Mouse (Mus musculus) liver, embryonic 15.5 days (tissue): ENCODE measurements at regions not wholly inside any gene's neighbourhood (a gene's known extent, or its start where the extent isn't known, plus 50 kb on each side); places are given as distances from the start of the nearest gene placed in this dataset.

Experiments
- ATAC-seq: fragments of 200-750 bp; cut with Nextera tagmentation; 2 replicates; pipeline ENCODE4 v1.8.0; 2017; ENCODE audit warnings: moderate number of reproducible peaks, mild to moderate bottlenecking, moderate library complexity; ENCODE audit not compliant: insufficient read depth
- H3K27ac ChIP-seq: fragments of 300-500 bp; sonication (generic); replicated peaks from 2 replicates; pipeline ENCODE4 v1.5.1; 2015; ENCODE audit warnings: mild to moderate bottlenecking, inconsistent platforms
- H3K27me3 ChIP-seq: fragments of 300-500 bp; sonication (generic); 2 replicates; pipeline ENCODE4 v1.6.1; 2015; ENCODE audit warnings: mild to moderate bottlenecking, inconsistent platforms
- H3K36me3 ChIP-seq: fragments of 300-500 bp; sonication (generic); replicated peaks from 2 replicates; pipeline ENCODE4 v1.6.1; 2015; ENCODE audit warnings: moderate library complexity, mild to moderate bottlenecking, inconsistent platforms
- H3K4me1 ChIP-seq: fragments of 300-500 bp; sonication (generic); replicated peaks from 2 replicates; pipeline ENCODE4 v1.6.1; 2015; ENCODE audit warnings: inconsistent platforms
- H3K4me2 ChIP-seq: fragments of 300-500 bp; sonication (generic); 2 replicates; pipeline ENCODE4 v1.6.1; 2015; ENCODE audit warnings: moderate library complexity, mild to moderate bottlenecking, inconsistent platforms
- H3K4me3 ChIP-seq: fragments of 300-500 bp; sonication (generic); replicated peaks from 2 replicates; pipeline ENCODE4 v1.5.1; 2015; ENCODE audit warnings: mild to moderate bottlenecking, inconsistent platforms
- H3K9ac ChIP-seq: fragments of 300-500 bp; sonication (generic); 2 replicates; pipeline ENCODE4 v1.6.1; 2015; ENCODE audit warnings: moderate library complexity, mild to moderate bottlenecking, inconsistent platforms
- H3K9me3 ChIP-seq: fragments of 300-500 bp; sonication (generic); replicated peaks from 2 replicates; pipeline ENCODE4 v1.6.1; 2016; ENCODE audit warnings: inconsistent platforms
- WGBS: fragments of 180-500 bp; shearing (Covaris S2); methylation state at CpG from one replicate; pipeline ENCODE4 v1.1.7; 2015; ENCODE audit warnings: mixed read lengths; ENCODE audit not compliant: insufficient replicate concordance; 5-methylcytosine and 5-hydroxymethylcytosine counted together

DNA sequence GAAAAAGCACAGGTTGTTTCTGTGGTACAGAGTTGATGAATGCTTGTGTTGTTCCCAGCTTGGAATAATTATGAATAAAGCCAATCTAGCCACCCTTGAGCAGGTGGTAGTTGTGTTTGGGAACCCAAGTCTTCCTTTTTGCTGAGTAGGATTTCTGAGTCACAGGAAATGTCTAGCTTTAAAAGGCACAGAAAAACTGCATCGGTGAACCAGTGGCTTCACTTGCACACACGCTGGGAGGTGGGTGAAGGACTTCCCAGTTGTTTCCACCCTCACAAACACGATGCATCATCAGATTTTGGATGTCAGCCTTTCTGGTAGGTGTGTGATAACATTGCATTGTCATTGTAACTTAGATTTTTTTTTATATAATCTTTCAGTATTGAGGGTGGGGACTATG lies 322.9 kb upstream of the Slco3a1 start:
- Histone ChIP-seq H3K4me1 (no peaks in the 10 kb centered on the region), H3K27ac (no peak overlapping the region), H3K4me2 (no peak overlapping the region), H3K9ac (no peak overlapping the region), H3K27me3 (no peaks in the 10 kb centered on the region), H3K36me3 (no peaks in the 10 kb centered on the region), H3K9me3 (no peaks in the 10 kb centered on the region), H3K4me3 (no peak overlapping the region)
- no peak for ATAC-seq
- WGBS: 34% methylated on average over 3 of the region's 3 CpGs

DNA sequence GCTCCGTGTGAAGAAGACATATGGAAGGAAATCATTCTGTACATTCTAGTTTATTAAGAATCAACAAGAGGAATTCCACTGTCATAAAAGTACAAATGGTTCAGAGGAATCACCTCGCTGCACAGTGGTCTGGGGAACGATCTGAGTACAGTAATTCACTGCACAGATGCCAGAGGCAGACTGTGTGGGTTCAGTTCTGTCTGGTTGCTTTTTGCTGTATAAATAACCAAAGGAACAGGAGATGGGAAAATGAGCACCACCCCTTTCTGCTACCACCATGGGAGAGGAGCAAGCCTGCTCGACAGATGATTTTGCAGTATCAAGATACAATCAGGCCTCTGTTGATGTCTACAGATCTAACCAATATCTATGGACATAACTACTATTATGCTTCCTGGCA lies 322.1 kb upstream of the Slco3a1 start:
- Histone ChIP-seq H3K4me2 (no peak overlapping the region), H3K4me1 (no peaks in the 10 kb centered on the region), H3K27ac (no peak overlapping the region), H3K9ac (no peak overlapping the region), H3K27me3 (no peaks in the 10 kb centered on the region), H3K4me3 (no peak overlapping the region), H3K36me3 (no peaks in the 10 kb centered on the region), H3K9me3 (no peaks in the 10 kb centered on the region)
- no peak for ATAC-seq
- WGBS: 59% methylated on average over 4 of the region's 4 CpGs

DNA sequence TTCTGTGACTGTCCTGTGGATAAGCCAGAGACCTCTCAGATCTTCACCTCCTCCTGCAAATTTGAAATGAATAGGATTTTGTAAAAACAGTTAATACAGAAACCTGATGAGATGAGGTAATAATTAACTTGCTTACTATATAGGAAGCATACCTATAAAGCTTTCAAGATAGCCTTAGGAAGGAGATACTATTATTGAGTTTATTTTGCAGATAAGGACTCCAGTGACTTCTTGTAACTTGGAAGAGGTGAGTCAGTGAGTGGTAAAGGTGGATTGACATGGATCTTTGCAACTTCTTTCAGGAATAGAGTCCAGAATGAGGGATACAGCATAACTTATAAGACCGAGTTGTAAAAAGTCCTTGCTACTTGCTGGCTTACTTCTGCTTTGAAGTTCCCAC lies 315.7 kb upstream of the Slco3a1 start:
- Histone ChIP-seq H3K4me2 (no peak overlapping the region), H3K4me1 (no peaks in the 10 kb centered on the region), H3K4me3 (no peak overlapping the region), H3K27ac (no peak overlapping the region), H3K9ac (no peak overlapping the region), H3K36me3 (no peaks in the 10 kb centered on the region), H3K9me3 (no peaks in the 10 kb centered on the region), H3K27me3 (no peaks in the 10 kb centered on the region)
- WGBS: 72% methylated on average over 1 of the region's 1 CpGs
- no peak for ATAC-seq

DNA sequence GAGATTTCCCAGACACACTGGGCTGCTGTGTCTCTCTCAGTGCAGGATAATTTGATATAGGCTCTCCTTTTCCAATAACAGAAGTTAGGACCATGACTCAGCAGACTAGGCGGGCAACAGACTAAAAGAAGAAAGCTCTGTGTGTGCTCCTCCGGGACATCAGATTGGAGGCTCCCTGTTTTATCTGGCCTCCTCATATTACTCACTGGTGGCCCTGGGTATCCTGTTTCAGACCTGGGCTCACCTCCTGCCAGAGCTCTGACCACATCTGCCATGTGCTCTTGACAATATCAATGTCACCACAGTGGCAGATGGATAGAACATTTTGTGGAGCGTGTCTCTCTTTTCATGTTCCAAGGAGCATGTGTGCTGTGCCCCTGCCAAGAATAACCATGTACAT lies 308.1 kb upstream of the Slco3a1 start:
- no peaks in the 10 kb centered on the region for H3K9me3 ChIP-seq
- no peak overlapping the region for H3K9ac ChIP-seq
- H3K4me3 ChIP-seq: no peak overlapping the region
- no peak overlapping the region for H3K4me2 ChIP-seq
- H3K4me1 ChIP-seq: no peaks in the 10 kb centered on the region
- H3K27me3 ChIP-seq: no peaks in the 10 kb centered on the region
- 21% methylated on average over 3 of the region's 3 CpGs for WGBS
- H3K27ac ChIP-seq: no peak overlapping the region
- no peak for ATAC-seq
- H3K36me3 ChIP-seq: no peaks in the 10 kb centered on the region

DNA sequence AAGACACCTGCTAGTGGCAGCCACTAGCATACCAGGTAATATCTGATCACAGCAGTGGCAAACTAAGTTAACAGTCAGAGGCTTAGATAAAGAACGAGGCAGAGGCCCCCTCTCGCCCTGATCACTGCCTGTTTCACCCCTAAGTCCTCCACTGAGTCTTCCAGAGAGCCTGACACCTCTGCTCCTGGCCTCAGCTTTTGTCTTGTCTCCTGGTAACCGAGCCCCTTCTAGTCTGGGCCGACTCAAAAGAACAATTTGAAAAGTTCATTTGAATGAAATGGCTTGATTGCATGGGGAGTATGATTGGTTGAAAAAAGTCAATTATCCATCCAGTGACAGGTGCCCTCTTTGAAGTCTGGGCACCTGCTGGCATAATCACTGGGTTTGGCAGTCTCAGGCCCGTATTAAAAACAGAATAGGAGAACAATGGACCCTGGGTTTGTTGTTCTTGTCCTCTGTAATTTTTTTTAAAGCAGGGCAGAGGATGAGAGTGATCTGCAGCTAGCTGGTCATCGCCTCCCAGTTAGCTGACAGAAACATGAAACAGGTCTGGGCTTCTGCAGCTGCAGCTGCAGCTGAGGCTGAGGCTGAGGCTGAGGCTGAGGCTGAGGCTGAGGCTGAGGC lies 289.8 kb upstream of the Slco3a1 start:
- H3K9me3 ChIP-seq: no peaks in the 10 kb centered on the region
- no peak overlapping the region for H3K4me3 ChIP-seq
- no peak overlapping the region for H3K9ac ChIP-seq
- no peaks in the 10 kb centered on the region for H3K27me3 ChIP-seq
- H3K4me1 ChIP-seq: no peaks in the 10 kb centered on the region
- no peak overlapping the region for H3K27ac ChIP-seq
- ATAC-seq: no peak
- WGBS: 39% methylated on average over 6 of the region's 6 CpGs
- no peak overlapping the region for H3K4me2 ChIP-seq
- H3K36me3 ChIP-seq: no peaks in the 10 kb centered on the region

DNA sequence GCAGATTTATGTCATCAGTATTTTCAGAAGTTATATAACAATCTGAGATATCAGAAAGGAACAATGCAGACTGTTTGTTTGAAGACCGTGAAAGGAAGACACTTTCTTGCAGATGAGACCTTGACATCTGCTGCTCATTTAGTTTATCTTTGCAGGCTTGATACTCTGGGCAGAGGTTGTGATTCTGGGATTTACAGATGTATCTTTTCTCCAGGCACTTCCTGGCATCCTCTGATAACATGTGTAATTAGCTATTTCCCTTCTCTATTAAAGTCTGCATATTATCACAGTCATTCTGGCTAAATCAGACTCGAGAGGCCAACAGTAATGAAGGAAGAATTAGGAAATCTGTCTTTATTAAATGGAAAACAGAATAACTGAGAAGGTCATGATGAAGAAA lies 268.7 kb upstream of the Slco3a1 start:
- no peaks in the 10 kb centered on the region for H3K4me1 ChIP-seq
- H3K27ac ChIP-seq: no peak overlapping the region
- no peak overlapping the region for H3K4me2 ChIP-seq
- no peaks in the 10 kb centered on the region for H3K9me3 ChIP-seq
- no peak overlapping the region for H3K9ac ChIP-seq
- no peaks in the 10 kb centered on the region for H3K36me3 ChIP-seq
- WGBS: 28% methylated on average over 2 of the region's 2 CpGs
- no peaks in the 10 kb centered on the region for H3K27me3 ChIP-seq
- ATAC-seq: no peak
- no peak overlapping the region for H3K4me3 ChIP-seq

DNA sequence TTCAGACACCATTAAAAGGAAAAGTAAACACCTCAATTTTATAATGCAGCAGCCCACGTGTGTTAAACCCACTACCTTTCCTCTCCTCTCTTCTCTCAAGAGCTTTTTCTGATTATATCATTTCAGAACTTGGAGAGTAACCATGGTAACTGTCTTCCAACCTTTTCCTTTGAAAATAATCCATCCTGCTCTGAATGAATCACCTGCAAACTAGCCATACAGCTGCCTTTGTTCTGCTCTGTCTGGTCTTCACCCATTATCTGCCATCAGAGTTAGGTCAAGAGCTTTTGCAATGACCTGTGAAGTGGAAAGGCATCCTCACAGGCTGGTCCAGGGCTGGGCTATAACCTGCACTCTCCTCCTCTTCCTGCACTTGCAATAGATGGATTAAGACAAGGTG lies 238.7 kb upstream of the Slco3a1 start:
- Histone ChIP-seq H3K4me2 (no peak overlapping the region), H3K4me3 (no peak overlapping the region), H3K27me3 (no peaks in the 10 kb centered on the region), H3K9ac (no peak overlapping the region), H3K4me1 (no peaks in the 10 kb centered on the region), H3K9me3 (no peaks in the 10 kb centered on the region), H3K27ac (no peak overlapping the region), H3K36me3 (no peaks in the 10 kb centered on the region)
- no peak for ATAC-seq
- 45% methylated on average over 1 of the region's 1 CpGs for WGBS

DNA sequence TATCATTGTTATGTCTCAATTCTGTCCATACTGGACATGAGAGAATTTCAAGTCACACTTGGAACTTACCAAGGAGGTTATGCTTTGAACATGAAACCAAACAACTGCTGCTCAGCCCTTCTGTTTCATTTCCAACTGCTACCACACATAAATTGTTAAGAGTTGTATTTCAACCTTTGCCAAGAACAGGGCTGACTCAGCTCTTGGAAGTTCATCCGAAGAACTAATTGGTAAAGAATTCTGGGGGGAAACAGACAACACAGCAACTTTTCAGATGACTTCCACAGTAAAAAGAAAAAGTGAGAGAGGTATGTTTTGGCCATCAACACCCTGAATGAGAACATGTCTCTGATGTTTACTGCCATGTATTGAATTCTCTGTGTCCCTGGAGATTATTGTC lies 234.1 kb upstream of the Slco3a1 start:
- no peak overlapping the region for H3K27ac ChIP-seq
- H3K27me3 ChIP-seq: no peaks in the 10 kb centered on the region
- no peaks in the 10 kb centered on the region for H3K4me1 ChIP-seq
- 69% methylated on average over 1 of the region's 1 CpGs for WGBS
- no peak overlapping the region for H3K9ac ChIP-seq
- no peaks in the 10 kb centered on the region for H3K9me3 ChIP-seq
- ATAC-seq: no peak
- no peaks in the 10 kb centered on the region for H3K36me3 ChIP-seq
- H3K4me2 ChIP-seq: no peak overlapping the region
- H3K4me3 ChIP-seq: no peak overlapping the region

DNA sequence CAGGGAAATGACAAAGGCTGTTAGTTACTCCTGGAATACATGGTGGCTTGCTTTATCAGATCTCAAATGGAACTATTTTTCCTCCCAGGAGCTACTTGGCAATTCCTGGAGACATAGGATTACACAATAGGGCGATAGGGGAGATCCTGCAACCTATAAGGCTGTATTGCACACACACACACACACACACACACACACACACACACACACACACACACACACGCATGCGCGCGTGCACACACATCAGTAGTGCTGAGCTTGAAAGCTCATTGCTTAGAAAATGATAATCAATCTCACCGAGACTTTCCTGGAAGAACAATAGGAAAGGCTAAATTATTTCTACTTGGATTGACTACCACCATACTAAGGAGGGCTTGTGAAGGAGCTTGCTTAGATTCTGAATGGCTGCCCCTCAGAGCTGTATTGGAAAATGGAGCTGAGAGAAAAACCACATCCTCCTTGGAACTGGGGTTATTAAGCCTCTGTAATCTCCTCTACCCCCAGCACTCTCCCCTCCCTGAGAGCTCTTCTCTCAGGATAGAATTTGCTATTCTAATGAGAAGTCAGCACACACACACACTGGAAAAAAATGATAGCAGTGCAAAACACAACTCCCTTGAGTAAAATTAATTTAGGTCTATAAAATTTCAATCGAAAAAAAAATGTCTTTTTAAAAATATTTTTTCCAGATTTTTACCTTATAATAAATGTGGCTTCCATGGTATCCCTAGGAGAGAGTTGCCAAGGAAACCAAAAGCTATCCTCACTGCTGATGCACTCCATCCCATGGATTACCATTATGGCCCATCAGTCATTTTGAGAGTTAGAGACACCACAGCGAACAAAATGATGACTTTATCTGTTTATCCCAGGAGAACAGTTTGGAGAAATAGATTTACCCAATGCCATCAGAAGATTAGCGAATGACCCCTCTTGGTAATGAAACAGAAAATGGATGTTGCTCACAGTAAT lies 217.1 kb upstream of the Slco3a1 start:
- no peaks in the 10 kb centered on the region for H3K27me3 ChIP-seq
- H3K9me3 ChIP-seq: no peaks in the 10 kb centered on the region
- H3K36me3 ChIP-seq: no peaks in the 10 kb centered on the region
- no peak overlapping the region for H3K4me2 ChIP-seq
- no peak overlapping the region for H3K4me3 ChIP-seq
- no peaks in the 10 kb centered on the region for H3K4me1 ChIP-seq
- ATAC-seq: no peak
- no peak overlapping the region for H3K9ac ChIP-seq
- 63% methylated on average over 9 of the region's 9 CpGs for WGBS
- no peak overlapping the region for H3K27ac ChIP-seq

DNA sequence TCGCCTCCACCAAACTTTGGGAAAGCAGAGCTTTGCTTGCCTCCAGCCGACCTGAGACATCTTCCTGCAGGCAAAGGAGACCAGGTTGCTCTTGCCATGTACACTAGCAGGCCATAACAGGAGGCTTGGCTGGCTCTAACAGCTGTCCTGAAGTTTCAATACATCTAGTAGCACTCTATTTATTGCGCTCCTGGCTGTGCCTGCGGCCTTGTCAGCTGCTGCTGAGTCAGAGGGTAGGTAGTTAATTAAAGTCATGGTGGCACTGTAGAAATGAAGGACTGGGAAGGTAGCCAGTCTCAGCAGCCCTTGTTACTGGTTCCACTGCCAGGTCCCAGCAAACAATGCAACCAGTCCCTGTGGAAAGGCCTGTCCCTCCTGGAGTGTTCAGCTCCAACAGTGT lies 212.0 kb upstream of the Slco3a1 start:
- Histone ChIP-seq H3K36me3 (no peaks in the 10 kb centered on the region), H3K4me2 (no peak overlapping the region), H3K4me3 (no peak overlapping the region), H3K27me3 (no peaks in the 10 kb centered on the region), H3K27ac (no peak overlapping the region), H3K9me3 (no peaks in the 10 kb centered on the region), H3K4me1 (no peaks in the 10 kb centered on the region), H3K9ac (no peak overlapping the region)
- WGBS: 73% methylated on average over 4 of the region's 4 CpGs
- no peak for ATAC-seq

DNA sequence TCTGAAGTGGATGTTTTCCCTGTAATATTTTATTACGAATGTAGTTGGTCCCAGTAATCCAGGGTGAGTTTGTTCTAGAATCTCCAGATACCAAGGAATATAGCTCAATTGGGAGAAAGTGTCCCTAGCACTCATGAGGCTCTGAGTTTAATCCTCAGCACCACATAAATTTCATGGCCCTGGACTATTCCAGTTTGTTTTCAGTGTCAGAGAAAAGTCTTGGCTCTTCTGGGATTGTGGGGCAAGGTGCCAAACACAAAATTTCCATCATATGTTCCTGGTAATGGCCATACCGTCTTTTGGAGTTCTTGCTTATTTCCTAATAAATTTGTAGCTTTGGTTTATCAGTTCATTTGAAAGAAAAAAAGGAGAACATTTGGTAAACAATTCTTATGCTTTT lies 202.9 kb upstream of the Slco3a1 start:
- WGBS: 65% methylated on average over 2 of the region's 2 CpGs
- Histone ChIP-seq H3K9me3 (no peaks in the 10 kb centered on the region), H3K4me3 (no peak overlapping the region), H3K4me1 (no peaks in the 10 kb centered on the region), H3K27me3 (no peaks in the 10 kb centered on the region), H3K36me3 (no peaks in the 10 kb centered on the region), H3K9ac (no peak overlapping the region), H3K4me2 (no peak overlapping the region), H3K27ac (no peak overlapping the region)
- ATAC-seq: no peak
